Mouse (Mus musculus): Measurements from ENCODE around the gene Daglb. TPM values are rescaled to one million over a fixed set of nuclear protein-coding genes. Genes with fewer than 3 reads are reported as not detected.
A peak's percentile ranks its signal among the peaks of the same experiment; 100 is the strongest.
"Not testable (repeated sequence)": the region's sequence is repeated elsewhere in the genome, so short reads cannot be mapped to it uniquely, and the experiment has no call there.

The Daglb gene
- polyA plus RNA-seq, 1 experiment from 2014 or later: 7.9 TPM

- Histone ChIP-seq H3K4me1 (replicated peaks) (peaks cover 21% of the 10 kb centered on the region), H3K36me3 (0 out of 2 replicates have a peak, but pooled peaks cover 3% of the 10 kb centered on the region), H3K4me2 (peak overlapping the region; percentile 93), H3K9me3 (replicated peaks) (no peaks in the 10 kb centered on the region), H3K4me3 (0 out of 2 replicates have a peak overlapping the region, but pooled peaks have one; percentile 72), H3K9ac (no peak overlapping the region), H3K27ac (peak overlapping the region; percentile 77), H3K27me3 (no peaks in the 10 kb centered on the region)
- ATAC-seq (replicated peaks; ENCODE audit: insufficient number of reproducible peaks, insufficient read depth, low FRiP score, low read depth): no peak
- 52% methylated on average over 10 of the region's 10 CpGs for WGBS
These were observed 83.5 kb downstream of the Daglb start for GRCm38 (mm10) chr5:143547866-143548265.

GRCm38 (mm10) chr5:143548401-143548846 lies 84.0 kb downstream of the Daglb start:
- Histone ChIP-seq H3K36me3 (0 out of 2 replicates have a peak, but pooled peaks cover 3% of the 10 kb centered on the region), H3K27ac (peak overlapping the region; percentile 77), H3K9me3 (replicated peaks) (no peaks in the 10 kb centered on the region), H3K27me3 (no peaks in the 10 kb centered on the region), H3K4me2 (peak overlapping the region; percentile 93), H3K4me3 (peak overlapping the region; percentile 72), H3K4me1 (replicated peaks) (peaks cover 21% of the 10 kb centered on the region), H3K9ac (peak overlapping the region; percentile 80)
- peak; percentile 92 for ATAC-seq (replicated peaks; ENCODE audit: insufficient number of reproducible peaks, insufficient read depth, low FRiP score, low read depth)
- under 1% methylated on average over 37 of the region's 37 CpGs for WGBS

- H3K27me3 ChIP-seq; H3K36me3 ChIP-seq; H3K9me3 ChIP-seq (replicated peaks): not testable (repeated sequence)
- under 1% methylated on average over 14 of the region's 28 CpGs for WGBS
- H3K4me2 ChIP-seq: peak overlapping the region; percentile 93
- peak overlapping the region; percentile 73 for H3K27ac ChIP-seq
- 0 out of 2 replicates have a peak, but pooled peaks have one; percentile 16 for ATAC-seq (replicated peaks; ENCODE audit: insufficient number of reproducible peaks, insufficient read depth, low FRiP score, low read depth)
- peaks cover 22% of the 10 kb centered on the region for H3K4me1 ChIP-seq (replicated peaks)
- peak overlapping the region; percentile 72 for H3K4me3 ChIP-seq
- H3K9ac ChIP-seq: peak overlapping the region; percentile 80
These were observed 84.5 kb downstream of the Daglb start for GRCm38 (mm10) chr5:143548922-143549321.

- Histone ChIP-seq H3K4me2 (no peak overlapping the region), H3K27me3 (no peaks in the 10 kb centered on the region), H3K9me3 (replicated peaks) (no peaks in the 10 kb centered on the region), H3K9ac (no peak overlapping the region), H3K36me3 (0 out of 2 replicates have a peak, but pooled peaks cover 3% of the 10 kb centered on the region), H3K4me3 (no peak overlapping the region), H3K4me1 (replicated peaks) (peaks cover 28% of the 10 kb centered on the region), H3K27ac (no peak overlapping the region)
- 81% methylated on average over 6 of the region's 6 CpGs for WGBS
- no peak for ATAC-seq (replicated peaks; ENCODE audit: insufficient number of reproducible peaks, insufficient read depth, low FRiP score, low read depth)
These were observed 88.5 kb downstream of the Daglb start for GRCm38 (mm10) chr5:143552911-143553310.

GRCm38 (mm10) chr5:143555233-143555632 lies 90.8 kb downstream of the Daglb start:
- peaks cover 26% of the 10 kb centered on the region for H3K4me1 ChIP-seq (replicated peaks)
- H3K9ac ChIP-seq: no peak overlapping the region
- no peaks in the 10 kb centered on the region for H3K27me3 ChIP-seq
- H3K4me3 ChIP-seq: no peak overlapping the region
- no peak overlapping the region for H3K4me2 ChIP-seq
- ATAC-seq (replicated peaks; ENCODE audit: insufficient number of reproducible peaks, insufficient read depth, low FRiP score, low read depth): no peak
- no peak overlapping the region for H3K27ac ChIP-seq
- no peaks in the 10 kb centered on the region for H3K9me3 ChIP-seq (replicated peaks)
- 0 out of 2 replicates have a peak, but pooled peaks cover 3% of the 10 kb centered on the region for H3K36me3 ChIP-seq
- 82% methylated on average over 6 of the region's 6 CpGs for WGBS

Other genes starting within 250 kb of the Daglb start
- gene Spdye4a, start 237.7 kb upstream of the Daglb start, polyA plus RNA-seq (2015; fragmentation: Nextera tagmentation; extraction: Ambion mirVana): not detected in 2 replicates
- 6.1 and 8.8 TPM in 2 replicates for gene Zfp12, start 229.4 kb upstream of the Daglb start, polyA plus RNA-seq (2015; fragmentation: Nextera tagmentation; extraction: Ambion mirVana)
- gene Zfp316, start 194.6 kb upstream of the Daglb start, polyA plus RNA-seq (2015; fragmentation: Nextera tagmentation; extraction: Ambion mirVana): 2.2 and 2.8 TPM in 2 replicates
- not detected in 2 replicates for gene Zfp853, start 171.0 kb upstream of the Daglb start, polyA plus RNA-seq (2015; fragmentation: Nextera tagmentation; extraction: Ambion mirVana)
- gene E130309D02Rik, start 149.2 kb upstream of the Daglb start, polyA plus RNA-seq (2015; fragmentation: Nextera tagmentation; extraction: Ambion mirVana): 18.7 and 25.7 TPM in 2 replicates
- 49.8 and 56.0 TPM in 2 replicates for gene Zdhhc4, start 135.3 kb upstream of the Daglb start, polyA plus RNA-seq (2015; fragmentation: Nextera tagmentation; extraction: Ambion mirVana)
- gene Grid2ip, start 107.2 kb upstream of the Daglb start, polyA plus RNA-seq (2015; fragmentation: Nextera tagmentation; extraction: Ambion mirVana): 0.06 TPM in 1 of 2 replicates, not detected in the other
- gene Kdelr2, start 60.7 kb upstream of the Daglb start, polyA plus RNA-seq (2015; fragmentation: Nextera tagmentation; extraction: Ambion mirVana): 217 and 221 TPM in 2 replicates
- 322 and 367 TPM in 2 replicates for gene Rac1, start 63.5 kb downstream of the Daglb start, polyA plus RNA-seq (2015; fragmentation: Nextera tagmentation; extraction: Ambion mirVana)
- 49.9 and 57.6 TPM in 2 replicates for gene Cyth3, start 157.9 kb downstream of the Daglb start, polyA plus RNA-seq (2015; fragmentation: Nextera tagmentation; extraction: Ambion mirVana)

Data from heart, embryonic 15.5 days (tissue).